Mouse (Mus musculus) lung, adult 18-20 months (tissue): ENCODE results near the gene 4932438A13Rik.

Experiments used
- DNase-seq, 2 experiments: peaks; one replicate each; pipeline ENCODE4 v3.0.0; 2022; ENCODE audit warnings: mixed read lengths in 2 of 2

The 4932438A13Rik gene

GRCm38 (mm10) chr3:36862721-36863275 lies at the start of gene 4932438A13Rik:
TSS of gene 4932438A13Rik (plus strand) at chr3:36863104.
- peak; percentile 96 to 97 for DNase-seq

- no peak for DNase-seq
Measured at GRCm38 (mm10) chr3:36816633-36817032, 46.3 kb upstream of the 4932438A13Rik start.

- no peak for DNase-seq
Measured at GRCm38 (mm10) chr3:36819402-36819801, 43.5 kb upstream of the 4932438A13Rik start.

GRCm38 (mm10) chr3:36821037-36821436 lies 41.9 kb upstream of the 4932438A13Rik start:
- DNase-seq = no peak

GRCm38 (mm10) chr3:36825098-36825497 lies 37.8 kb upstream of the 4932438A13Rik start:
- DNase-seq = no peak

GRCm38 (mm10) chr3:36825554-36825953 lies 37.4 kb upstream of the 4932438A13Rik start:
- no peak for DNase-seq

GRCm38 (mm10) chr3:36827274-36828025 lies 35.5 kb upstream of the 4932438A13Rik start:
- DNase-seq = no peak

GRCm38 (mm10) chr3:36830218-36830617 lies 32.7 kb upstream of the 4932438A13Rik start:
- no peak for DNase-seq

GRCm38 (mm10) chr3:36834426-36834825 lies 28.5 kb upstream of the 4932438A13Rik start:
- DNase-seq = no peak

- DNase-seq = no peak
Measured at GRCm38 (mm10) chr3:36834832-36835231, 28.1 kb upstream of the 4932438A13Rik start.

GRCm38 (mm10) chr3:36835525-36836203 lies 27.2 kb upstream of the 4932438A13Rik start:
- DNase-seq = no peak

- DNase-seq = no peak
Measured at GRCm38 (mm10) chr3:36836833-36837232, 26.1 kb upstream of the 4932438A13Rik start.

GRCm38 (mm10) chr3:36840650-36841555 lies 22.0 kb upstream of the 4932438A13Rik start:
- peak; percentile 51 to 53 for DNase-seq

- peak in 1 of 2 experiments; percentile 13 for DNase-seq
Measured at GRCm38 (mm10) chr3:36853733-36854440, 9.0 kb upstream of the 4932438A13Rik start.

GRCm38 (mm10) chr3:36861411-36862410 lies 1.2 kb upstream of the 4932438A13Rik start:
- DNase-seq = no peak

GRCm38 (mm10) chr3:36863427-36863826 lies 523 bp downstream of the 4932438A13Rik start:
- DNase-seq = no peak

GRCm38 (mm10) chr3:36863881-36864280 lies 977 bp downstream of the 4932438A13Rik start:
- no peak for DNase-seq

- DNase-seq = no peak
Measured at GRCm38 (mm10) chr3:36864466-36864865, 1.6 kb downstream of the 4932438A13Rik start.

- DNase-seq = no peak
Measured at GRCm38 (mm10) chr3:36905372-36905771, 42.5 kb downstream of the 4932438A13Rik start.

- no peak for DNase-seq
Measured at GRCm38 (mm10) chr3:36917832-36918231, 54.9 kb downstream of the 4932438A13Rik start.

GRCm38 (mm10) chr3:36918322-36918721 lies 55.4 kb downstream of the 4932438A13Rik start:
- no peak for DNase-seq
